Mouse (Mus musculus): Measurements from ENCODE around the gene Eif4a2. TPM values are rescaled to one million over a fixed set of nuclear protein-coding genes. Genes with fewer than 3 reads are reported as not detected.

The Eif4a2 gene
- polyA plus RNA-seq, 1 experiment from 2014 or later: 352 TPM

Small RNA genes within 50 kb of the gene (microRNA-seq; reads per million reads assigned to microRNA genes)
- gene Gm49346: 0.48 reads per million

Other genes with a start within 250 kb of the Eif4a2 start
- gene Tbccd1, start 249.8 kb upstream of the Eif4a2 start, polyA plus RNA-seq (2014; fragmentation: Nextera tagmentation; extraction: Ambion mirVana): 21.4 and 27.9 TPM in 2 replicates
- gene Dnajb11, start 249.6 kb upstream of the Eif4a2 start, polyA plus RNA-seq (2014; fragmentation: Nextera tagmentation; extraction: Ambion mirVana): 96.5 and 109 TPM in 2 replicates
- not detected in 2 replicates for gene Ahsg, start 216.2 kb upstream of the Eif4a2 start, polyA plus RNA-seq (2014; fragmentation: Nextera tagmentation; extraction: Ambion mirVana)
- gene Fetub, start 189.1 kb upstream of the Eif4a2 start, polyA plus RNA-seq (2014; fragmentation: Nextera tagmentation; extraction: Ambion mirVana): not detected in 2 replicates
- 0.19 and 0.31 TPM in 2 replicates for gene Hrg, start 156.4 kb upstream of the Eif4a2 start, polyA plus RNA-seq (2014; fragmentation: Nextera tagmentation; extraction: Ambion mirVana)
- 0.88 TPM in 1 of 2 replicates, not detected in the other for gene Kng2, start 78.0 kb upstream of the Eif4a2 start, polyA plus RNA-seq (2014; fragmentation: Nextera tagmentation; extraction: Ambion mirVana)
- not detected in 2 replicates for gene Kng1, start 49.6 kb upstream of the Eif4a2 start, polyA plus RNA-seq (2014; fragmentation: Nextera tagmentation; extraction: Ambion mirVana)
- gene Rfc4, start 20.3 kb downstream of the Eif4a2 start, polyA plus RNA-seq (2014; fragmentation: Nextera tagmentation; extraction: Ambion mirVana): 41.3 and 43.1 TPM in 2 replicates
- not detected in 2 replicates for gene Adipoq, start 39.1 kb downstream of the Eif4a2 start, polyA plus RNA-seq (2014; fragmentation: Nextera tagmentation; extraction: Ambion mirVana)
- gene St6gal1, start 117.3 kb downstream of the Eif4a2 start, polyA plus RNA-seq (2014; fragmentation: Nextera tagmentation; extraction: Ambion mirVana): 29.6 and 30.6 TPM in 2 replicates